Mouse (Mus musculus) frontal cortex, postnatal 36 days (tissue): ENCODE results near the gene Tmem213.

Source experiments
- DNase-seq, 2 experiments: peaks; one replicate each; pipeline ENCODE4 v3.0.0; 2022; ENCODE audit warnings: low spot score in 2 of 2

The Tmem213 gene

DNA sequence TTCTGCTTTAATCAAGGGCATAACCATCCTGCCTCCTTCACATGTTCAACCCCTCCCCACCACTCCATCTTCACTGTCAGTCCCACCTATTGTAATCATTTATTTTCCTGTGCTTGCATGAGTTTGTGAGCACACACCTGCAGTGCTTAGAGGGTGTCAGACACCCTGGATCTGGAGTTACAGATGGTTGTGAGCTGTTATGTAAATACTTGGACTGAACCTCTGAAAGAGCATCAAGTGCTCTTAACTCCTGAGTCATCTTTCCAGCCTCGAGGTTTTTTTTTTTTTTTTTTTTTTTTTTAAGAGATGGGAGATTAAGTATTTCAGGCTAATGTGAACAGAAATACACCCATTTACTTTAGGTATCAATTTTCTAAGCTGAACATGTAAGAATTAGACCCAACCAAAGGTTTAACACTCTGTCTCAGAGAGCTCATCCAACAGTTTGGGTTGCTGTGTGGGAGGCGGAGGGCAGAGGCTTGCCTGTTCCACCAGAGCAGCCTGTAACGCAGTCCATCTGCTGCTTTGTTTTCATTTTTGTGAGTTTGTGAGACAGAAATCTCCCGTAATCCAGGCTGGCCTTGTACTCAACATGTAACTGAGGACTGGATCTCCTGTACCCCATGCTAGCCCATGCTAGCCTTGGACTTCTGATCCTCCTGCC lies 7.2 kb downstream of the Tmem213 start:
- DNase-seq = peak; percentile 35 to 55

- DNase-seq = no peak
Measured at GRCm38 (mm10) chr6:38118341-38118740, 9.3 kb downstream of the Tmem213 start.

GRCm38 (mm10) chr6:38120681-38121371 lies 11.8 kb downstream of the Tmem213 start:
- DNase-seq = no peak

DNA sequence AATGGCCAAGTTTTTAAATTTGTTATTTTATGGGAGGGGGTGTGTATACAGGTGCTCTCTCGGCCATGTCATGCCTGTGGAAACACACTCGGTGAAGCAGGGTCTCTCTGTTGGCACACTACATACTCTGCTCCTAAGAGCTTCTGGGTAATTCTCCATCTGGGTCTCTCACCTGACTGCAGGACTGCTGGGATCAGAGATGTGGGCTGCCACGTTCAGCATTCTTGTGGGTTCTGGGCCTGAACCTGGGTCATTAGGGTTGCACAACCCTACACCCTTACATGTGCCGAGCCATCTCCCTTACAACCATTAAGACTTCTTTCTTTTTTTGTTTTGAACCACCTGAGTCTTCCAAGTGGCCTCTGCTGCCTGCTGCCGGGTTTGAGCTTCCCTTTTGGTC lies 12.8 kb downstream of the Tmem213 start:
- DNase-seq = no peak

GRCm38 (mm10) chr6:38122791-38123190 lies 13.7 kb downstream of the Tmem213 start:
- no peak for DNase-seq

DNA sequence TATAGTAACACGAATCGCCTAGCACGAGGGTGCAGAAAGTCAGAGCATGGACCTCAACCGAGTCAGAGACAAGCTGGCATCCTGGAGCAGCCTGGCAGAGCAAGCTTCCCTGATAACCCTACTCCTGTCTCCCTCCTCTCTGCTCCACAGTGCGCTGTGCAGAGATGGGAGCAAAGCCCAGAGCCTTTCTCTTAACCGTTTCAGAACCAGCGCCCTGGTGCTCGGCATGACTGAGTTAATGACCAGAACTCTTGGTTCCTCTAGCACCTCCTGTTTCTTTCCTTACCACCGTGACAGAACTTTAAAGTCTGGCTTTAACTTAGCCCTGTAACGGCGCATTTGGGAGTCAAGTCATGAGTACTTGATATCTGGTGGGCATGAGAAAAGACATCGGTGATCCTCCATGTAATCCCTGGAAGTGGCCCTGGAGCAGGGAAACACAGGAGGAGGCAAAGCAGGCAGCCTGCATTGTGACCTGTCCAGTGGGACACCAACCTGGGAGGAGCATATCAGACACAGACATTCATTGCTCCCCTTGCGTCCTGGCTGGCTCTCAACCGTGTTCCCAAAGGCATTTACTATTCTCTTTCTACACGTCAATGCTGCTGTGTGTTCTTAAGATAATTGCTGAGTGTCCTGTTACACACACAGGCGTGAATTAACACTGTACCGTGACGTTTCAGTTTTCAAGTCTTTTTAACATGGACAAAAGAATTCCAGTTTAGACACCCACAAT lies 14.6 kb downstream of the Tmem213 start:
- no peak for DNase-seq

DNA sequence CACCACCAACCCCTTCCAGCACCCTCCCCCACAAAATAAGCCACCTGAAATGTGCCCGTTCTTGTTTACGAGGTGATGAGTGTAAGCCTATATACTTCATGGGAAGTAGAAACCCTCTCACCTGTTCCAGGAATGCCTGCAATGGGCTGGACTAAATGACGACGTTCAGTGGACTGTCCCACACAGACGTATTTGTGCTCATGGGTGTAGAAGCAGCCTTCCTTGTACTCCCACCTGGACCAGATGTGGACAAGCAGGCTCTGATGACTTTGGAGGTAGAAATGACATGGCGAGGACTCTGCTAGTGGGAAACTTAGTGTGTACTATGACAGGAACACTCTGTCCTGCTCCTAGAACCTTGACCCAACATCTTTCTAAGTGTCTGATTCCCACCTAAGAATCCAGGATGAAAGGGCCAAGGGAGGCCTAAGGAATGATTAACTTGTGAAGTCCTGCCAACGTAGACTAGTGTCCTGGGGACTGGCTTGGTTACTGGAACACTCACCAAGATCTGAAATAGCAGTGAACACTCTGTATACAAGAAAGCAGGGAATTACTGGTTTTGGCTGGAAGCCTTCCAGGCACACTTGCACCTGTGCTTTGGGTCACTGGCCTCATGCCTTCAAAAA lies 15.3 kb downstream of the Tmem213 start, which contains the start of gene Atp6v0a4:
Atp6v0a4 (minus strand) TSS at position 380 of the 629 bp plus-strand sequence.
- no peak for DNase-seq

DNA sequence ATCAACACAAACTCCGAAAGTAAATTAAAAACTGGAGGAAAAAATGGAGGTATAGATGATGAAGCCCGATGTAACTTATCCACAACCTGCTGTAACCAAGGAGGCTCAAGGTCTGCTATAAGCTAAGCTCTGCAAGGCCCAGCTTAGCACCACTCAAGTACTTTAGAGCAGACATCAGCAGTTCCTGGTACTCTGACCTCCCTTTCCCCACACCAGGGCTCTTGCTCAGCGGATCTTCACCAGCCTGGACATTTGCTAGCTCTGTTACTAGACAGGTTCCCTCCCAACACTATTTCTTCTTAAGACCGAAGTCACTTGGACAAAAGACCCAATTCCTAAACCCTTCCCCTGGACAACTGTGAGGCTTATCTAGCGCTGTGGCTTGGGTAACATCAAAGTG lies 15.8 kb downstream of the Tmem213 start:
- DNase-seq = no peak

GRCm38 (mm10) chr6:38125462-38125861 lies 16.4 kb downstream of the Tmem213 start:
- DNase-seq = no peak

DNA sequence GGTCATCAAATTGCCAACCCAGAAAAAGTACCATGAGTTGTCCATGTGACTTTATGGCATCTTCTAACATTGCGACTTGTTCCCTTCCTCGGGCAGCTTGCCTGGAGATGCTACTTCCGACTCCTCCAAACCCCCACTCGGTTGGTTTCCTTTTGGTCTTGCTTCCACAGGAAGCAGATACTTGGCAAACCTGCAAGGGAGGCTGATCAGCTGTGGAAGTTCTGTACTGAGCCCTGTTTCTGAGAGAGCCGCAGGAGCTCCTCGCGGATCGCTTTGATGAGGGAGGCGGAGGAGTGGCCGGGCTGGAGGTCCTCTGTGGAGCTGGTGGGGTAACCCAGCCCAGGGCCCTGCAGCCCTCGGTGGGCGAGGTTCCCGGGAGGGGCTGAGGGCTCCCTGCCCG lies 19.1 kb downstream of the Tmem213 start:
- DNase-seq = no peak

DNA sequence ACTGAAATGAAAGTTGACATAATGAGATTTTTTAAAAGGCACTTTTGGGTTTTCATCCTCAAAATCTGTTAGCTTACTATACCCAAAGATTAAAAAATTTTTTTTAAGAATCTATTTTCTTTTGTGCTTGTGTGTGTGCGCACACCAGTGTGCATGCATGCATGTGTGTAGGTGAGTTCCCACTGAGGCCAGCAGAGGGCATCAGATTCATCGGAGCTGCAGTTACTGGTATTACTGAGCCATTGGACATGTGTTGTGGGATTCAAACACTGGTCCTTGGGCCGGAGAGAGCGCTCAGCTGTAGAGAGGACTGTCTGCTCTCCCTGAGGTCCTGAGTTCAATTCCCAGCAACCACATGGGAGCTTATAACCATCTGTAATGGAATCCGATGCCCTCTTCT lies 20.8 kb downstream of the Tmem213 start:
- no peak for DNase-seq

- no peak for DNase-seq
Measured at GRCm38 (mm10) chr6:38131801-38132231, 22.8 kb downstream of the Tmem213 start.

GRCm38 (mm10) chr6:38134806-38135559 lies 25.9 kb downstream of the Tmem213 start:
- peak; percentile 75 to 80 for DNase-seq

- no peak for DNase-seq
Measured at GRCm38 (mm10) chr6:38139086-38139485, 30.0 kb downstream of the Tmem213 start.

GRCm38 (mm10) chr6:38140402-38140801 lies 31.3 kb downstream of the Tmem213 start:
- no peak for DNase-seq

DNA sequence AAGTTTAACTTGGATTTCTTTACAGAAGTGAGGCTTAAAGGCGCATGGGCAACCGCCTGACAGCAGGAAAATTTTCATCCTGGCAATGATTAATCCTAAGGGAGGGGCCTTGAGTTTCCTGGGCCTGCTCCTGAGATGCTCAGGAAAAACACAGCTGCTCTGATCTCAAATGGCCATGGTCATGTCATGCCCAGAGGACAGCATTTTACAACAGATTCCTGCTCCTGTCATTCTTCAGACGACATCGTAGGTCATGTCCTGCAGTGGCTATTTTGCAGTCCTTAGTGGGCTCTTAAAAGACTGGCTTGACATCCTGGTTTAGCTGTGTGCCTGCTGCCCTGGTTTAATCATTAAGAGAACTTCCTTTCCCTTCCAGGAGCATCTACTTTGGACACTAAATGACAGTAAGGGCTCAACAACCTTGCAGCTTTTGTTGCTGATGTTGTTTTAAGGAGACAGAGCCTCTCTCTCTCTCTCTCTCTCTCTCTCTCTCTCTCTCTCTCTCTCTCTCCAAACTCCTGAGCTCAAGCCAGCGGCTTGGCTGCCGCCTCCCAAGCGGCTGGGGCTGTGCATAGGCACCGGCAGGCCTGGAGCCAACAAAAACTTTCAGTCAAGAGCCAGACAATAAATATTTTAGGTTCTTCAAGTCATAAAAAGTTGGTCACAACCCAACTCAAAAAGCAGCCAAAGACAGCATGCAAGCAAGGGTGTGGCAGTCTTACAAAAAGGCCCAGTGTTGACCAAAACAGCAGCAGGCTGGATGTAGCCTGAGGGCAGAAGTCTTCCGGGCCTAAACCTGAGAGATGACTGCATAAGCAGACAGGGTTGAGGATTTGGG lies 35.3 kb downstream of the Tmem213 start:
- peak in 1 of 2 experiments; percentile 33 for DNase-seq

GRCm38 (mm10) chr6:38145463-38146065 lies 36.5 kb downstream of the Tmem213 start:
- DNase-seq = no peak

- DNase-seq = no peak
Measured at GRCm38 (mm10) chr6:38147301-38147700, 38.2 kb downstream of the Tmem213 start.

DNA sequence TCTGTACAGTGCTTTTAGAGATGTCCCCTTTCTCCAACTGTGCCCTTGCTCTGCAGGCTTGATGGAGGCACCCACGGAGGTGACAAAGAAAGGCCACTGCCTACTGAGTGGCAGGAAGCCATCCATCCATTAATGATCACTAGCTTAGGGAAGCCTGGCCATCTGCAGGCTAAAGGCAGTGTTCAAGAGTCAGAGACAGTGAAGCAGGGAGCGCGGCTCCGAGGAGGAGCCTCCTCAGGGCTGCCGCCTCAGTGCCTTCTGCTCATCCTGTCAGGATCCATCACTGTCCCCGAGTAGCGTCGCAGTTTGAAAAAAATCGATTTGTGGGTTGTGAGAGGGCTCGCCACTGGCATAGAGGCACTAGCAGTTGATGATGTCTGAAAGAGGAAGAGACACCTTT lies 39.6 kb downstream of the Tmem213 start:
- DNase-seq = no peak

- DNase-seq = no peak
Measured at GRCm38 (mm10) chr6:38149483-38149882, 40.4 kb downstream of the Tmem213 start.
